Mouse (Mus musculus): ENCODE data around the gene Shkbp1. TPM values are rescaled to one million over a fixed set of nuclear protein-coding genes. Genes with fewer than 3 reads are reported as not detected.

Shkbp1 gene
- polyA plus RNA-seq, 1 experiment from 2014 or later = 52.5 TPM

- DNase-seq (no peak), ATAC-seq (ENCODE audit: low FRiP score, low TSS enrichment) (no peak)
- Histone ChIP-seq H3K9me3 (ENCODE audit: control insufficient read depth, low read length) (no peaks in the 10 kb centered on the region), H3K27me3 (ENCODE audit: control insufficient read depth, insufficient read depth, low read length) (peaks cover 50% of the 10 kb centered on the region), H3K4me3 (replicated peaks; ENCODE audit: low read depth, low read length) (no peak overlapping the region), H3K4me2 (ENCODE audit: low read length) (no peak overlapping the region), H3K36me3 (ENCODE audit: control insufficient read depth, insufficient read depth, low read length) (no peaks in the 10 kb centered on the region), H3K4me1 (ENCODE audit: control insufficient read depth, insufficient read depth, low read length) (no peaks in the 10 kb centered on the region), H3K9ac (replicated peaks; ENCODE audit: low read length) (no peak overlapping the region), H3K27ac (replicated peaks; ENCODE audit: low read depth, low read length) (no peak overlapping the region)
- 39% methylated on average over 16 of the region's 16 CpGs for WGBS
Observed at GRCm38 (mm10) chr7:27391416-27391815, 35.6 kb upstream of the Shkbp1 start.

- Histone ChIP-seq H3K27ac (replicated peaks; ENCODE audit: low read depth, low read length) (no peak overlapping the region), H3K4me3 (replicated peaks; ENCODE audit: low read depth, low read length) (no peak overlapping the region), H3K36me3 (ENCODE audit: control insufficient read depth, insufficient read depth, low read length) (no peaks in the 10 kb centered on the region), H3K9ac (replicated peaks; ENCODE audit: low read length) (no peak overlapping the region), H3K4me1 (ENCODE audit: control insufficient read depth, insufficient read depth, low read length) (no peaks in the 10 kb centered on the region), H3K9me3 (ENCODE audit: control insufficient read depth, low read length) (no peaks in the 10 kb centered on the region), H3K4me2 (ENCODE audit: low read length) (no peak overlapping the region), H3K27me3 (ENCODE audit: control insufficient read depth, insufficient read depth, low read length) (peaks cover 29% of the 10 kb centered on the region)
- ATAC-seq (ENCODE audit: low FRiP score, low TSS enrichment) (no peak), DNase-seq (no peak)
- WGBS = 58% methylated on average over 6 of the region's 6 CpGs
Observed at GRCm38 (mm10) chr7:27389213-27389612, 33.4 kb upstream of the Shkbp1 start.

- ATAC-seq (ENCODE audit: low FRiP score, low TSS enrichment) (no peak), DNase-seq (peak; percentile 68)
- WGBS = 40% methylated on average over 4 of the region's 4 CpGs
- no peak overlapping the region for H3K4me3 ChIP-seq (replicated peaks; ENCODE audit: low read depth, low read length)
- H3K36me3 ChIP-seq (ENCODE audit: control insufficient read depth, insufficient read depth, low read length) = no peaks in the 10 kb centered on the region
- H3K9me3 ChIP-seq (ENCODE audit: control insufficient read depth, low read length) = no peaks in the 10 kb centered on the region
- H3K27me3 ChIP-seq (ENCODE audit: control insufficient read depth, insufficient read depth, low read length) = no peaks in the 10 kb centered on the region
- no peak overlapping the region for H3K4me2 ChIP-seq (ENCODE audit: low read length)
- 0 out of 2 replicates have a peak overlapping the region, but pooled peaks have one; percentile 13 for H3K9ac ChIP-seq (replicated peaks; ENCODE audit: low read length)
- H3K27ac ChIP-seq (replicated peaks; ENCODE audit: low read depth, low read length) = no peak overlapping the region
- no peaks in the 10 kb centered on the region for H3K4me1 ChIP-seq (ENCODE audit: control insufficient read depth, insufficient read depth, low read length)
Observed at GRCm38 (mm10) chr7:27384731-27385130, 28.9 kb upstream of the Shkbp1 start.

- Histone ChIP-seq H3K4me2 (ENCODE audit: low read length) (no peak overlapping the region), H3K4me1 (ENCODE audit: control insufficient read depth, insufficient read depth, low read length) (no peaks in the 10 kb centered on the region), H3K27ac (replicated peaks; ENCODE audit: low read depth, low read length) (no peak overlapping the region), H3K27me3 (ENCODE audit: control insufficient read depth, insufficient read depth, low read length) (no peaks in the 10 kb centered on the region), H3K9me3 (ENCODE audit: control insufficient read depth, low read length) (no peaks in the 10 kb centered on the region), H3K9ac (replicated peaks; ENCODE audit: low read length) (no peak overlapping the region), H3K4me3 (replicated peaks; ENCODE audit: low read depth, low read length) (no peak overlapping the region), H3K36me3 (ENCODE audit: control insufficient read depth, insufficient read depth, low read length) (no peaks in the 10 kb centered on the region)
- 67% methylated on average over 5 of the region's 5 CpGs for WGBS
- ATAC-seq (ENCODE audit: low FRiP score, low TSS enrichment) (no peak), DNase-seq (no peak)
Observed at GRCm38 (mm10) chr7:27384134-27384533, 28.3 kb upstream of the Shkbp1 start.

GRCm38 (mm10) chr7:27383233-27383632, 27.4 kb upstream of the Shkbp1 start:
- no peak overlapping the region for H3K4me2 ChIP-seq (ENCODE audit: low read length)
- no peak overlapping the region for H3K4me3 ChIP-seq (replicated peaks; ENCODE audit: low read depth, low read length)
- ATAC-seq (ENCODE audit: low FRiP score, low TSS enrichment) (no peak), DNase-seq (no peak)
- no peaks in the 10 kb centered on the region for H3K4me1 ChIP-seq (ENCODE audit: control insufficient read depth, insufficient read depth, low read length)
- H3K9me3 ChIP-seq (ENCODE audit: control insufficient read depth, low read length) = no peaks in the 10 kb centered on the region
- H3K27me3 ChIP-seq (ENCODE audit: control insufficient read depth, insufficient read depth, low read length) = no peaks in the 10 kb centered on the region
- no peaks in the 10 kb centered on the region for H3K36me3 ChIP-seq (ENCODE audit: control insufficient read depth, insufficient read depth, low read length)
- no peak overlapping the region for H3K27ac ChIP-seq (replicated peaks; ENCODE audit: low read depth, low read length)
- 85% methylated on average over 1 of the region's 1 CpGs for WGBS
- no peak overlapping the region for H3K9ac ChIP-seq (replicated peaks; ENCODE audit: low read length)

- 61% methylated on average over 4 of the region's 4 CpGs for WGBS
Observed at GRCm38 (mm10) chr7:27381560-27381959, 25.7 kb upstream of the Shkbp1 start.

GRCm38 (mm10) chr7:27381009-27381408, 25.2 kb upstream of the Shkbp1 start:
- Histone ChIP-seq H3K4me1 (ENCODE audit: control insufficient read depth, insufficient read depth, low read length) (no peaks in the 10 kb centered on the region), H3K4me2 (ENCODE audit: low read length) (no peak overlapping the region), H3K27me3 (ENCODE audit: control insufficient read depth, insufficient read depth, low read length) (peaks cover 11% of the 10 kb centered on the region), H3K9ac (replicated peaks; ENCODE audit: low read length) (no peak overlapping the region), H3K36me3 (ENCODE audit: control insufficient read depth, insufficient read depth, low read length) (no peaks in the 10 kb centered on the region), H3K27ac (replicated peaks; ENCODE audit: low read depth, low read length) (no peak overlapping the region), H3K9me3 (ENCODE audit: control insufficient read depth, low read length) (no peaks in the 10 kb centered on the region), H3K4me3 (replicated peaks; ENCODE audit: low read depth, low read length) (no peak overlapping the region)
- DNase-seq (no peak), ATAC-seq (ENCODE audit: low FRiP score, low TSS enrichment) (no peak)
- 32% methylated on average over 1 of the region's 1 CpGs for WGBS

More at GRCm38 (mm10) chr7:27381560-27381959, 25.7 kb upstream of the Shkbp1 start:
- peaks cover 7% of the 10 kb centered on the region for H3K27me3 ChIP-seq (ENCODE audit: control insufficient read depth, insufficient read depth, low read length)
- no peaks in the 10 kb centered on the region for H3K4me1 ChIP-seq (ENCODE audit: control insufficient read depth, insufficient read depth, low read length)
- H3K27ac ChIP-seq (replicated peaks; ENCODE audit: low read depth, low read length) = no peak overlapping the region
- DNase-seq (no peak), ATAC-seq (ENCODE audit: low FRiP score, low TSS enrichment) (no peak)
- H3K9me3 ChIP-seq (ENCODE audit: control insufficient read depth, low read length) = no peaks in the 10 kb centered on the region
- H3K9ac ChIP-seq (replicated peaks; ENCODE audit: low read length) = no peak overlapping the region
- H3K36me3 ChIP-seq (ENCODE audit: control insufficient read depth, insufficient read depth, low read length) = no peaks in the 10 kb centered on the region
- no peak overlapping the region for H3K4me2 ChIP-seq (ENCODE audit: low read length)
- H3K4me3 ChIP-seq (replicated peaks; ENCODE audit: low read depth, low read length) = no peak overlapping the region

- Histone ChIP-seq H3K9ac (replicated peaks; ENCODE audit: low read length) (no peak overlapping the region), H3K4me3 (replicated peaks; ENCODE audit: low read depth, low read length) (no peak overlapping the region), H3K4me1 (ENCODE audit: control insufficient read depth, insufficient read depth, low read length) (no peaks in the 10 kb centered on the region), H3K27ac (replicated peaks; ENCODE audit: low read depth, low read length) (no peak overlapping the region), H3K36me3 (ENCODE audit: control insufficient read depth, insufficient read depth, low read length) (no peaks in the 10 kb centered on the region), H3K9me3 (ENCODE audit: control insufficient read depth, low read length) (no peaks in the 10 kb centered on the region), H3K4me2 (ENCODE audit: low read length) (no peak overlapping the region), H3K27me3 (ENCODE audit: control insufficient read depth, insufficient read depth, low read length) (peaks cover 21% of the 10 kb centered on the region)
- ATAC-seq (ENCODE audit: low FRiP score, low TSS enrichment) = no peak
- DNase-seq = no peak
- 68% methylated on average over 6 of the region's 6 CpGs for WGBS
Observed at GRCm38 (mm10) chr7:27379836-27380235, 24.0 kb upstream of the Shkbp1 start.

- no peak overlapping the region for H3K4me3 ChIP-seq (replicated peaks; ENCODE audit: low read depth, low read length)
- H3K4me1 ChIP-seq (ENCODE audit: control insufficient read depth, insufficient read depth, low read length) = no peaks in the 10 kb centered on the region
- no peak overlapping the region for H3K9ac ChIP-seq (replicated peaks; ENCODE audit: low read length)
- no peaks in the 10 kb centered on the region for H3K36me3 ChIP-seq (ENCODE audit: control insufficient read depth, insufficient read depth, low read length)
- H3K9me3 ChIP-seq (ENCODE audit: control insufficient read depth, low read length) = no peaks in the 10 kb centered on the region
- no peak overlapping the region for H3K27ac ChIP-seq (replicated peaks; ENCODE audit: low read depth, low read length)
- no peak overlapping the region for H3K4me2 ChIP-seq (ENCODE audit: low read length)
- DNase-seq (peak; percentile 75), ATAC-seq (ENCODE audit: low FRiP score, low TSS enrichment) (no peak)
- peaks cover 33% of the 10 kb centered on the region for H3K27me3 ChIP-seq (ENCODE audit: control insufficient read depth, insufficient read depth, low read length)
- whole genome bisulfite sequencing = 21% methylated on average over 4 of the region's 4 CpGs
Observed at GRCm38 (mm10) chr7:27378431-27378830, 22.6 kb upstream of the Shkbp1 start.
